Mouse (Mus musculus): ENCODE data around the gene Alox12. TPM values are rescaled to one million over a fixed set of nuclear protein-coding genes. Genes with fewer than 3 reads are reported as not detected.

The Alox12 gene
- polyA plus RNA-seq, 1 experiment: 6.0 TPM

GRCm38 (mm10) chr11:70221603-70222500 is 33.3 kb downstream of the Alox12 start:
- TF ChIP-seq CTCF (conservative IDR thresholded peaks at IDR 0.05; ENCODE audit: insufficient read depth, insufficient read length, low read depth, low read length): no peak
- no peak for TF ChIP-seq POLR2A (IDR thresholded peaks at IDR 0.05; ENCODE audit: low read depth, low read length)
- 14% methylated on average over 14 of the region's 14 CpGs for WGBS
- Histone ChIP-seq H3K27ac (ENCODE audit: insufficient read depth, low read depth, low read length) (peak overlapping the region; percentile 86), H3K4me1 (ENCODE audit: control insufficient read depth, insufficient read depth, low read length) (peaks cover 35% of the 10 kb centered on the region), H3K4me3 (ENCODE audit: insufficient read depth, low read depth, low read length) (peak overlapping the region; percentile 63), H3K36me3 (ENCODE audit: control insufficient read depth, insufficient read depth, low read length) (no peaks in the 10 kb centered on the region; the same call in 1 of the 2 replicates), H3K27me3 (replicated peaks; ENCODE audit: control insufficient read depth, insufficient read depth, low read length) (no peaks in the 10 kb centered on the region)
- DNase-seq: peak; percentile 82

- no peaks in the 10 kb centered on the region for H3K27me3 ChIP-seq (replicated peaks; ENCODE audit: control insufficient read depth, insufficient read depth, low read length)
- peak within 1 kb of the TSS; percentile 63 for H3K4me3 ChIP-seq (ENCODE audit: insufficient read depth, low read depth, low read length)
- DNase-seq: peak; percentile 99
- peak; percentile 85 for TF ChIP-seq POLR2A (IDR thresholded peaks at IDR 0.05; ENCODE audit: low read depth, low read length)
- no peak for TF ChIP-seq CTCF (conservative IDR thresholded peaks at IDR 0.05; ENCODE audit: insufficient read depth, insufficient read length, low read depth, low read length)
- H3K27ac ChIP-seq (ENCODE audit: insufficient read depth, low read depth, low read length): peak within 1 kb of the TSS; percentile 86
- H3K36me3 ChIP-seq (ENCODE audit: control insufficient read depth, insufficient read depth, low read length): no peaks in the 10 kb centered on the region; the same call in 1 of the 2 replicates
- under 1% methylated on average over 28 of the region's 28 CpGs for WGBS
- peaks cover 32% of the 10 kb centered on the region for H3K4me1 ChIP-seq (ENCODE audit: control insufficient read depth, insufficient read depth, low read length)
These were observed 34.2 kb downstream of the Alox12 start, which contains the start of gene Slc16a13 for GRCm38 (mm10) chr11:70220731-70221602. Slc16a13 (minus strand) TSS chr11:70221064.

GRCm38 (mm10) chr11:70220323-70220722 is 34.8 kb downstream of the Alox12 start:
- TF ChIP-seq CTCF (conservative IDR thresholded peaks at IDR 0.05; ENCODE audit: insufficient read depth, insufficient read length, low read depth, low read length) (no peak), POLR2A (IDR thresholded peaks at IDR 0.05; ENCODE audit: low read depth, low read length) (no peak)
- Histone ChIP-seq H3K4me3 (ENCODE audit: insufficient read depth, low read depth, low read length) (peak overlapping the region; percentile 63), H3K27ac (ENCODE audit: insufficient read depth, low read depth, low read length) (peak overlapping the region; percentile 77), H3K36me3 (ENCODE audit: control insufficient read depth, insufficient read depth, low read length) (no peaks in the 10 kb centered on the region; the same call in 1 of the 2 replicates), H3K27me3 (replicated peaks; ENCODE audit: control insufficient read depth, insufficient read depth, low read length) (no peaks in the 10 kb centered on the region), H3K4me1 (ENCODE audit: control insufficient read depth, insufficient read depth, low read length) (peaks cover 32% of the 10 kb centered on the region)
- WGBS: 5% methylated on average over 24 of the region's 24 CpGs
- DNase-seq: peak; percentile 48

GRCm38 (mm10) chr11:70219873-70220272 is 35.3 kb downstream of the Alox12 start:
- no peaks in the 10 kb centered on the region for H3K27me3 ChIP-seq (replicated peaks; ENCODE audit: control insufficient read depth, insufficient read depth, low read length)
- H3K27ac ChIP-seq (ENCODE audit: insufficient read depth, low read depth, low read length): peak overlapping the region; percentile 77
- no peaks in the 10 kb centered on the region; the same call in 1 of the 2 replicates for H3K36me3 ChIP-seq (ENCODE audit: control insufficient read depth, insufficient read depth, low read length)
- DNase-seq: no peak
- H3K4me1 ChIP-seq (ENCODE audit: control insufficient read depth, insufficient read depth, low read length): peaks cover 32% of the 10 kb centered on the region
- H3K4me3 ChIP-seq (ENCODE audit: insufficient read depth, low read depth, low read length): peak overlapping the region; percentile 63
- WGBS: 55% methylated on average over 7 of the region's 7 CpGs
- TF ChIP-seq POLR2A (IDR thresholded peaks at IDR 0.05; ENCODE audit: low read depth, low read length) (no peak), CTCF (conservative IDR thresholded peaks at IDR 0.05; ENCODE audit: insufficient read depth, insufficient read length, low read depth, low read length) (no peak)

- Histone ChIP-seq H3K27ac (ENCODE audit: insufficient read depth, low read depth, low read length) (peak overlapping the region; percentile 93), H3K27me3 (replicated peaks; ENCODE audit: control insufficient read depth, insufficient read depth, low read length) (no peaks in the 10 kb centered on the region), H3K36me3 (ENCODE audit: control insufficient read depth, insufficient read depth, low read length) (no peaks in the 10 kb centered on the region; the same call in 1 of the 2 replicates), H3K4me1 (ENCODE audit: control insufficient read depth, insufficient read depth, low read length) (peaks cover 28% of the 10 kb centered on the region), H3K4me3 (ENCODE audit: insufficient read depth, low read depth, low read length) (peak overlapping the region; percentile 27)
- DNase-seq: no peak
- WGBS: 63% methylated on average over 15 of the region's 15 CpGs
- TF ChIP-seq CTCF (conservative IDR thresholded peaks at IDR 0.05; ENCODE audit: insufficient read depth, insufficient read length, low read depth, low read length) (no peak), POLR2A (IDR thresholded peaks at IDR 0.05; ENCODE audit: low read depth, low read length) (no peak)
These were observed 36.2 kb downstream of the Alox12 start for GRCm38 (mm10) chr11:70218741-70219470.

GRCm38 (mm10) chr11:70218039-70218438 is 37.1 kb downstream of the Alox12 start:
- H3K4me3 ChIP-seq (ENCODE audit: insufficient read depth, low read depth, low read length): no peak overlapping the region
- H3K4me1 ChIP-seq (ENCODE audit: control insufficient read depth, insufficient read depth, low read length): peaks cover 32% of the 10 kb centered on the region
- TF ChIP-seq POLR2A (IDR thresholded peaks at IDR 0.05; ENCODE audit: low read depth, low read length) (no peak), CTCF (conservative IDR thresholded peaks at IDR 0.05; ENCODE audit: insufficient read depth, insufficient read length, low read depth, low read length) (no peak)
- 41% methylated on average over 4 of the region's 4 CpGs for WGBS
- no peaks in the 10 kb centered on the region; the same call in 1 of the 2 replicates for H3K36me3 ChIP-seq (ENCODE audit: control insufficient read depth, insufficient read depth, low read length)
- H3K27me3 ChIP-seq (replicated peaks; ENCODE audit: control insufficient read depth, insufficient read depth, low read length): no peaks in the 10 kb centered on the region
- H3K27ac ChIP-seq (ENCODE audit: insufficient read depth, low read depth, low read length): peak overlapping the region; percentile 93
- peak; percentile 90 for DNase-seq

Data from kidney, adult 2 months (tissue).